Mouse (Mus musculus) C2C12 (cell line): Measurements from ENCODE around the gene Phactr3. TPM values are rescaled to one million over a fixed set of nuclear protein-coding genes. Genes with fewer than 3 reads are reported as not detected.

Source experiments
- H3K27me3 ChIP-seq: one replicate; pipeline ENCODE4 v1.6.1; 2011; ENCODE audit not compliant: control insufficient read depth, insufficient read depth, insufficient read length
- H3K36me3 ChIP-seq: one replicate; pipeline ENCODE4 v1.6.1; 2011; ENCODE audit not compliant: control insufficient read depth, insufficient read depth
- H3K4me3 ChIP-seq: one replicate; pipeline ENCODE4 v1.5.1; 2011; ENCODE audit warnings: mild to moderate bottlenecking, control low read depth; ENCODE audit not compliant: poor library complexity, insufficient read depth, severe bottlenecking
- H3K79me2 ChIP-seq: one replicate; pipeline ENCODE4 v1.6.1; 2011; ENCODE audit not compliant: control insufficient read depth, insufficient read depth
- H3K79me3 ChIP-seq: one replicate; pipeline ENCODE4 v1.6.1; 2011; ENCODE audit warnings: low read depth, control low read depth
- H3ac ChIP-seq: one replicate; pipeline ENCODE3; 2011; ENCODE audit warnings: low read depth; ENCODE audit not compliant: control insufficient read depth, insufficient read length
- CEBPB ChIP-seq: IDR thresholded peaks from one replicate; pipeline ENCODE4 v1.6.1; 2011; ENCODE audit warnings: low read depth, mild to moderate bottlenecking, control low read depth, moderate library complexity
- CTCF ChIP-seq: IDR thresholded peaks from one replicate; pipeline ENCODE4 v1.5.1; 2011; ENCODE audit not compliant: control insufficient read depth, insufficient read depth, insufficient read length
- FOSL1 ChIP-seq: IDR thresholded peaks from one replicate; pipeline ENCODE4 v1.8.0; 2011; ENCODE audit warnings: mild to moderate bottlenecking, low read length; ENCODE audit not compliant: poor library complexity, insufficient read depth, severe bottlenecking
- MAX ChIP-seq: IDR thresholded peaks from one replicate; pipeline ENCODE4 v1.6.1; 2011; ENCODE audit warnings: mild to moderate bottlenecking, control low read depth
- MYOD1 ChIP-seq: IDR thresholded peaks from one replicate; pipeline ENCODE4 v1.6.1; 2011; ENCODE audit warnings: low read depth; ENCODE audit not compliant: control insufficient read depth, insufficient read length
- MYOG ChIP-seq: IDR thresholded peaks from one replicate; pipeline ENCODE4 v1.6.1; 2011; ENCODE audit not compliant: control insufficient read depth, insufficient read length; ENCODE audit errors: extremely low read depth
- USF1 ChIP-seq: IDR thresholded peaks from one replicate; pipeline ENCODE4 v1.6.1; 2011; ENCODE audit warnings: low read depth, mild to moderate bottlenecking, control low read depth, moderate library complexity
- polyA plus RNA-seq: library from polyadenylated mRNA; unstranded; fragments of >200 nt; fragmentation: generic; extraction: Trizol; gene quantifications from one replicate; pipeline ENCODE4 v1.2.1, GENCODE M21; 2012; ENCODE audit warnings: missing spikeins

Phactr3 gene
- polyA plus RNA-seq, 1 experiment = not detected

DNA sequence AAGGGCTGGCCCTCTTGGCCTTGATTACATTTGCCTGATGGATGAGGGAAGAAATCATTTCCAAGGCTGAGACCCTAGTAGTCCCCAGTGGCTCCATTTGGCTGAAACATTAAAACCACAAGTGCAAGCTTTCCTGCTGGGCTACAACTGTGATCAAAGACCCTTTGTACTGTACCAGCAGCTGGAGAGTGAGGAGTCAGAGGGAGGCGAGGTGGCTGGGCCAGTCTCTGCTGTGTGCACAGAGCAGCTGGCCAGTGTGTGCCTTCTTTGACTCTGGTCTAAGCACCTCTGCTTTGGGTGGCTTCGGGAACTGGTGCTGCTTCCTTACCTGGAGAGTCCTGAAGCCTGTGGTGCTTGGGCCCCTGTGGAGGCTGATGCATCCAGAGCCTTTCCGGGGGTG is 122.6 kb downstream of the Phactr3 start:
- Histone ChIP-seq H3K27me3 (no peaks in the 10 kb centered on the region), H3ac (no peak overlapping the region), H3K79me2 (no peaks in the 10 kb centered on the region), H3K79me3 (no peaks in the 10 kb centered on the region), H3K36me3 (no peaks in the 10 kb centered on the region), H3K4me3 (no peak overlapping the region)
- TF ChIP-seq MYOG = no peak
- no peak for TF ChIP-seq CTCF
- TF ChIP-seq CEBPB = no peak
- TF ChIP-seq MAX = no peak
- TF ChIP-seq FOSL1 = no peak
- no peak for TF ChIP-seq MYOD1
- TF ChIP-seq USF1 = no peak

DNA sequence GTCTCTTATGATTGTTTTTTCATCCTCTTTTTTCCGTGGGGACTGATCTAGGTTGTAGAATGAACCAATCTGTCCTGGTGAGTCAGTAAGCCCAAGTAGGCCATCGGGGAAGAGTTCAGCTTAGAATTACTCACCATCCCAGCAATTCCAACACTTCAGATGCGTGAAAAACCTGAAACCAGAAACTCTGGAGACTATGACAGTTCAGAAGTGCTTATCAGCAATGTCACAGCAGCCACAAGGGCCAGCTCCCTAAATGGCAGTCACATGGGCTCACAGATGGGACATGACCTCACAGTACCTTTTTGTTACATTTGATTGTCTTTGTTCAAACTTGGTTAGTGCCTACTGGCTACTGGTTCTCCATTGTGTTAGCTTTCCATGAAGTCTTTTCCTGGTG is 124.2 kb downstream of the Phactr3 start:
- Histone ChIP-seq H3K79me2 (no peaks in the 10 kb centered on the region), H3ac (no peak overlapping the region), H3K4me3 (no peak overlapping the region), H3K27me3 (no peaks in the 10 kb centered on the region), H3K79me3 (no peaks in the 10 kb centered on the region), H3K36me3 (no peaks in the 10 kb centered on the region)
- TF ChIP-seq USF1 (no peak), CEBPB (no peak), MAX (no peak), FOSL1 (no peak), MYOD1 (no peak)

DNA sequence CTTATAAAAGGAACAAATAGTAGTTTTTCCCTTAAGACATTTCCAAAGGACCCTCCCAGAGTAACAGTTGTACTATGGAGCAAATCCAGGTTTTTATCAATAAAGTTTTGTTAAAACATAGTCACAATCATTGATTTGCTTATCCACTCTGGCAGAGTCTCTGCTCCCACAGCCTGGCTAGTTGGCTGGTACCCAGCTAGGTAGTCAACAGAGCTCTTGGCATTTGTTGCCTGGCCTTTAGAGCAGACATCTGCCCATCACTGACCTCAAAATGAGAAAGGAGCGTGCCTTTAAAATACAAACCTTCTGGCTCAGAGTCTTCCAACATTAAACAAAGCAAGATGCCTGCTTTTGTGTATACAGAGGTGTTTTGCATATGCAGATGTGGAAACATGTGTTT is 126.1 kb downstream of the Phactr3 start:
- Histone ChIP-seq H3ac (no peak overlapping the region), H3K79me2 (no peaks in the 10 kb centered on the region), H3K27me3 (no peaks in the 10 kb centered on the region), H3K79me3 (no peaks in the 10 kb centered on the region), H3K36me3 (no peaks in the 10 kb centered on the region), H3K4me3 (no peak overlapping the region)
- TF ChIP-seq MAX (no peak), MYOG (no peak), CTCF (no peak)

GRCm38 (mm10) chr2:178245841-178246240 is 127.1 kb downstream of the Phactr3 start:
- no peak overlapping the region for H3ac ChIP-seq
- H3K79me3 ChIP-seq = no peaks in the 10 kb centered on the region
- H3K36me3 ChIP-seq = no peaks in the 10 kb centered on the region
- no peak overlapping the region for H3K4me3 ChIP-seq
- TF ChIP-seq MYOG (no peak), MYOD1 (no peak), USF1 (no peak), CEBPB (no peak), FOSL1 (no peak), MAX (no peak)
- H3K27me3 ChIP-seq = no peaks in the 10 kb centered on the region
- H3K79me2 ChIP-seq = no peaks in the 10 kb centered on the region

DNA sequence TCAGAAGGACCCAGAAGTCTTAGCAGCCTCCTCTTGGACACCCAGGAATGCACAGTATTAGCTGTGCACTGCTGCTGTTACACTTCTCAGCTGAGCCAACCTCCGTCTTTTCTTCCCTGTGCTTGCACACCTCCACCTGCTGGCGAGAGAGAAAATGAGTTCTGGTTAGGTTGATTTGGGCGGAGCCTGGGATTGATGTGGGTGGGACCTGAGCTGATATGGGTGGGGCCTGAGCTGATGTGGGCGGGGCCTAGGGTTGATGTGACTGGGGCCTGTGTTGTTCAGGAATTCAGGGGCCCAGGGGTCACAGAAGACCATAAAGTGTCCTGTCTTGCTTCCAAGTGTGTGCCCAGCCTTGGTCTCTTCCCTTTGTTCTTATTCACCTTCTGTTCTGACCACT is 128.0 kb downstream of the Phactr3 start:
- Histone ChIP-seq H3K4me3 (no peak overlapping the region), H3K79me3 (no peaks in the 10 kb centered on the region), H3K27me3 (no peaks in the 10 kb centered on the region), H3ac (no peak overlapping the region), H3K36me3 (no peaks in the 10 kb centered on the region), H3K79me2 (no peaks in the 10 kb centered on the region)
- no peak for TF ChIP-seq MYOG
- no peak for TF ChIP-seq MYOD1
- TF ChIP-seq MAX = no peak
- TF ChIP-seq CEBPB = no peak
- TF ChIP-seq CTCF = no peak
- TF ChIP-seq USF1 = no peak
- no peak for TF ChIP-seq FOSL1

DNA sequence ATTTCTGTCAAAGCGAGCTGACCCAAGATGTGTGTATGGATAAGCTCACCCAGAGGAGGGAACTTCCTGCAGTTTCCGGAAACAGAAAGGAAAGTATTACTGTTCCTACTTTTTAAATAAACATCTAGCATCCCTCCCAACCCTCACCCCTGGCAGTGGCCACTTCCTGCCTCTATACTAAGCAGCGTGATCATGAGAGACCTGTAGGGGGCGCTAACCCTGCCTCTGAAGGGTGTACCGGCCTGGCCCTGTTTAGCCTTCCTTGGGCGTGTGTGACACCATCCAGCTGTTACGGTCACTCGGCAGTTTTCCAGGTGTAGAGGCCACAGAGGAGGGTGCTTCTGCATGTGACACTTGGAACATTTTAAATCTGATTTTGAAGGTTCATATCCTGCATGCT is 128.5 kb downstream of the Phactr3 start:
- Histone ChIP-seq H3K79me3 (no peaks in the 10 kb centered on the region), H3K27me3 (no peaks in the 10 kb centered on the region), H3K4me3 (no peak overlapping the region), H3K79me2 (no peaks in the 10 kb centered on the region), H3K36me3 (no peaks in the 10 kb centered on the region), H3ac (no peak overlapping the region)
- no peak for TF ChIP-seq MYOG
